Mouse (Mus musculus): ENCODE measurements around the gene Camk2n1.

GRCm38 (mm10) chr4:138416414-138416813 is 37.7 kb upstream of the Camk2n1 start:
- TF ChIP-seq CTCF (IDR thresholded peaks at IDR 0.05; ENCODE audit: control insufficient read depth, insufficient read depth, low read length) (no peak), POLR2A (IDR thresholded peaks at IDR 0.05; ENCODE audit: borderline replicate concordance, control insufficient read depth, low read depth, low read length) (no peak)
